Mouse (Mus musculus) heart, embryonic 11.5 days (tissue): ENCODE measurements around the gene D630023F18Rik. TPM values are rescaled to one million over a fixed set of nuclear protein-coding genes. Genes with fewer than 3 reads are reported as not detected.

ENCODE experiments used
- ATAC-seq: fragments of 200-750 bp; cut with Nextera tagmentation; replicated peaks from 2 replicates; pipeline ENCODE4 v1.8.0; 2017; ENCODE audit warnings: moderate library complexity; ENCODE audit not compliant: insufficient number of reproducible peaks, low FRiP score, low TSS enrichment
- H3K27ac ChIP-seq: fragments of 300-500 bp; sonication (generic); 2 replicates; pipeline ENCODE4 v1.5.1; 2014; ENCODE audit warnings: mild to moderate bottlenecking, low read depth, low read length
- H3K27me3 ChIP-seq: fragments of 300-500 bp; sonication (generic); 2 replicates; pipeline ENCODE4 v1.6.1; 2014; ENCODE audit warnings: mild to moderate bottlenecking, low read length, mixed read lengths; ENCODE audit not compliant: control insufficient read depth, insufficient read depth
- H3K36me3 ChIP-seq: fragments of 300-500 bp; sonication (generic); 2 replicates; pipeline ENCODE4 v1.6.1; 2014; ENCODE audit warnings: mild to moderate bottlenecking, low read length, moderate library complexity, mixed read lengths; ENCODE audit not compliant: control insufficient read depth, insufficient read depth
- H3K4me1 ChIP-seq: fragments of 300-500 bp; sonication (generic); 2 replicates; pipeline ENCODE4 v1.6.1; 2014; ENCODE audit warnings: low read length; ENCODE audit not compliant: control insufficient read depth, insufficient read depth
- H3K4me2 ChIP-seq: fragments of 300-500 bp; sonication (generic); 2 replicates; pipeline ENCODE4 v1.6.1; 2014; ENCODE audit warnings: mild to moderate bottlenecking, moderate library complexity
- H3K4me3 ChIP-seq: fragments of 300-500 bp; sonication (generic); 2 replicates; pipeline ENCODE4 v1.5.1; 2014; ENCODE audit warnings: low read depth, low read length
- H3K9ac ChIP-seq: fragments of 300-500 bp; sonication (generic); 2 replicates; pipeline ENCODE4 v1.6.1; 2014; ENCODE audit warnings: mild to moderate bottlenecking, low read depth, low read length, moderate library complexity
- H3K9me3 ChIP-seq: fragments of 300-500 bp; sonication (generic); replicated peaks from 2 replicates; pipeline ENCODE4 v1.6.1; 2016; ENCODE audit warnings: low read length; ENCODE audit not compliant: control insufficient read depth
- WGBS: fragments of 180-500 bp; shearing (Covaris S2); extraction: QIAGEN DNeasy Blood & Tissue Kit; methylation state at CpG from one replicate; pipeline ENCODE4 v1.1.7; 2014; ENCODE audit not compliant: insufficient replicate concordance; 5-methylcytosine and 5-hydroxymethylcytosine counted together
- polyA plus RNA-seq: library from polyadenylated mRNA; unstranded; fragments of >200 nt; fragmentation: Nextera tagmentation; extraction: Ambion mirVana; gene quantifications from 2 replicates; pipeline ENCODE4 v1.2.1, GENCODE M21; 2014

The D630023F18Rik gene
- polyA plus RNA-seq, 1 experiment from 2014 or later: 0.09 TPM

DNA sequence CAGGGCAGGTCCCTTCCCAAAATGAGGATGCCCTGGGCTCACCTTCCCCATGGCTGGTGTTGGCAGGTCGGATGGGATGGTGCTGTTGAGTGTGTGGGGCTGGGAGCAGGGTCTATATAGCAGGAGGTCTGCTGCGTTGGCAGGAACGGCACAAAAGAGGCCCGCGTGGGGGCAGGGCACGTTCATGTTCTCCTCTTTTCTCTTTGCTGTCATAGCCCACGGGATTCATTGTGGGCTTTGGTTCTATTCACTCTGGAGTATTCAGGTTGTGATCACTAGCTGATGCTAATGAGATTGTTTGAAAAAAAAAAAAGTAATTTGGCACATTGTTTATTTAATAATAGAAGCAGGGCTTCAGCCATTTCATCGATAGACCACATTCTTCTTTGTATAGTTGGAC is 59.7 kb downstream of the D630023F18Rik start, which contains the start of gene Crygd:
Gene Crygd, minus strand, starts transcription at position 101 of the 400 bp plus-strand sequence.
- Histone ChIP-seq H3K27me3 (no peaks in the 10 kb centered on the region), H3K9me3 (no peaks in the 10 kb centered on the region), H3K9ac (no peak within 1 kb of the TSS), H3K36me3 (no peaks in the 10 kb centered on the region), H3K27ac (no peak within 1 kb of the TSS), H3K4me3 (no peak within 1 kb of the TSS), H3K4me2 (no peak within 1 kb of the TSS), H3K4me1 (no peaks in the 10 kb centered on the region)
- WGBS: 82% methylated on average over 8 of the region's 8 CpGs
- no peak for ATAC-seq

Other genes with a start within 250 kb of the D630023F18Rik start
- gene Plekhm3, start 166.4 kb downstream of the D630023F18Rik start, polyA plus RNA-seq: 9.1 and 9.9 TPM in 2 replicates
- 1.9 and 2.0 TPM in 2 replicates for gene Akr1cl, start 90.5 kb downstream of the D630023F18Rik start, polyA plus RNA-seq
- not detected in 2 replicates for gene Cryge, start 72.1 kb downstream of the D630023F18Rik start, polyA plus RNA-seq
- not detected in 2 replicates for gene Crygd, start 59.8 kb downstream of the D630023F18Rik start, polyA plus RNA-seq
- gene Crygc, start 49.5 kb downstream of the D630023F18Rik start, polyA plus RNA-seq: not detected in 2 replicates
- gene Crygb, start 40.9 kb downstream of the D630023F18Rik start, polyA plus RNA-seq: 0.56 and 1.2 TPM in 2 replicates
- not detected in 2 replicates for gene Cryga, start 19.8 kb downstream of the D630023F18Rik start, polyA plus RNA-seq
- not detected in 2 replicates for gene Gm28845, start 3.7 kb downstream of the D630023F18Rik start, polyA plus RNA-seq
- gene Idh1, start 63.3 kb upstream of the D630023F18Rik start, polyA plus RNA-seq: 81.5 and 96.6 TPM in 2 replicates
- gene Pikfyve, start 63.5 kb upstream of the D630023F18Rik start, polyA plus RNA-seq: 8.9 TPM in 2 replicates
- 0.09 TPM in 1 of 2 replicates, not detected in the other for gene Pth2r, start 158.8 kb upstream of the D630023F18Rik start, polyA plus RNA-seq